Mouse (Mus musculus): ENCODE measurements around the gene Pcsk2. TPM values are rescaled to one million over a fixed set of nuclear protein-coding genes. Genes with fewer than 3 reads are reported as not detected.

The Pcsk2 gene
- polyA plus RNA-seq, 1 experiment from 2014 or later, result 0.73 TPM

- Histone ChIP-seq H3K4me2 (no peak overlapping the region), H3K9ac (no peak overlapping the region), H3K4me1 (no peaks in the 10 kb centered on the region), H3K27me3 (no peaks in the 10 kb centered on the region), H3K9me3 (no peaks in the 10 kb centered on the region), H3K36me3 (no peaks in the 10 kb centered on the region), H3K4me3 (no peak overlapping the region), H3K27ac (no peak overlapping the region)
- WGBS, result 21% methylated on average over 4 of the region's 4 CpGs
- no peak for ATAC-seq (ENCODE audit: insufficient number of reproducible peaks, low FRiP score, low TSS enrichment, low read depth)
Measured at GRCm38 (mm10) chr2:143709249-143709648, 163.3 kb downstream of the Pcsk2 start.

- Histone ChIP-seq H3K9ac (no peak overlapping the region), H3K27ac (0 out of 2 replicates have a peak overlapping the region, but pooled peaks have one; percentile 22), H3K36me3 (no peaks in the 10 kb centered on the region), H3K4me1 (no peaks in the 10 kb centered on the region), H3K4me2 (no peak overlapping the region), H3K9me3 (no peaks in the 10 kb centered on the region), H3K27me3 (no peaks in the 10 kb centered on the region), H3K4me3 (no peak overlapping the region)
- ATAC-seq (ENCODE audit: insufficient number of reproducible peaks, low FRiP score, low TSS enrichment, low read depth), result 0 out of 2 replicates have a peak, but pooled peaks have one; percentile 33
- 37% methylated on average over 2 of the region's 2 CpGs for WGBS
Measured at GRCm38 (mm10) chr2:143709979-143710378, 164.0 kb downstream of the Pcsk2 start.

DNA sequence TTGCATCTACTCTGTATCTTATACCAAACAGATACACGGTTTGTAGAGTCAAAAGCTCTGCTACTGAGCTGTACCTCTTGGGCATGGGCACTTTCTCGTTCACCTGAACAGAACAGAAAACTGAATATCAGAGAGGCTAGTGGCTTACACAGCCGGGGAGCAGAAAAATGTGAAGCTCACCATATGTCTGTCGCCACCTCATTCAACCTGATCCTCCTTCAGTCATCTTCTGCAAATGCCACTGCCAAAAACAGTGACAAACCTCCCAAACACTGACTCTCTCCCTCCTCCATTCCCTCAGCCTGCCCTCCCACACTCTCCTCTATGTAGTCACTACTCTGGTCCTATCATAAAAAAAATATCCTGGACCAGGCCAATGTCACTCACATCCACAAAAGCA lies 165.9 kb downstream of the Pcsk2 start:
- H3K27me3 ChIP-seq, result no peaks in the 10 kb centered on the region
- WGBS, result 75% methylated on average over 4 of the region's 4 CpGs
- H3K9ac ChIP-seq, result no peak overlapping the region
- no peak overlapping the region for H3K27ac ChIP-seq
- H3K36me3 ChIP-seq, result no peaks in the 10 kb centered on the region
- ATAC-seq (ENCODE audit: insufficient number of reproducible peaks, low FRiP score, low TSS enrichment, low read depth), result no peak
- H3K4me2 ChIP-seq, result no peak overlapping the region
- no peaks in the 10 kb centered on the region for H3K4me1 ChIP-seq
- H3K9me3 ChIP-seq, result no peaks in the 10 kb centered on the region
- no peak overlapping the region for H3K4me3 ChIP-seq

DNA sequence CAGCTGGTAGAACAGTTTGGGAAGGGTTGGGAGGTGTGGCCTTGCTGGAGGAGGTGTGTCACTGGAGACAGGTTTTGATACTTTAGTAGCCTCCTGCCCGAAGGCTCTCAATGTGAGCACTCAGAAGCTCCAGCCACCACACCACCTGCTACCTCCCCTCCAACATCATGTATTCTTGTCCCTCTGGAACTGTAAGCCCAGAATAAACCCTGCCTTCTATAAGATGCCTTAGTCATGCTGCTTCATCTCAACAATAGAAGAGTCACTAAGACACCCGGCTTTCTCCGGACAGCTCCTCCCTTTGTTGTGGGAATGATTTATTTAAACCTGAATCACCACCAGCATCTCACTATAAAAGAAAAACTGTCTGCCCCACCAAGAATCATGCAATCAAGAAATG lies 166.9 kb downstream of the Pcsk2 start:
- H3K9ac ChIP-seq, result no peak overlapping the region
- no peak overlapping the region for H3K4me3 ChIP-seq
- no peaks in the 10 kb centered on the region for H3K4me1 ChIP-seq
- WGBS, result 69% methylated on average over 3 of the region's 3 CpGs
- no peak overlapping the region for H3K4me2 ChIP-seq
- no peaks in the 10 kb centered on the region for H3K9me3 ChIP-seq
- no peak for ATAC-seq (ENCODE audit: insufficient number of reproducible peaks, low FRiP score, low TSS enrichment, low read depth)
- H3K27ac ChIP-seq, result no peak overlapping the region
- no peaks in the 10 kb centered on the region for H3K36me3 ChIP-seq
- no peaks in the 10 kb centered on the region for H3K27me3 ChIP-seq

GRCm38 (mm10) chr2:143713902-143714301 lies 167.9 kb downstream of the Pcsk2 start:
- H3K9ac ChIP-seq, result no peak overlapping the region
- WGBS, result 82% methylated on average over 4 of the region's 4 CpGs
- H3K4me1 ChIP-seq, result no peaks in the 10 kb centered on the region
- H3K27me3 ChIP-seq, result no peaks in the 10 kb centered on the region
- no peak overlapping the region for H3K27ac ChIP-seq
- no peaks in the 10 kb centered on the region for H3K36me3 ChIP-seq
- no peak for ATAC-seq (ENCODE audit: insufficient number of reproducible peaks, low FRiP score, low TSS enrichment, low read depth)
- H3K9me3 ChIP-seq, result no peaks in the 10 kb centered on the region
- no peak overlapping the region for H3K4me3 ChIP-seq
- H3K4me2 ChIP-seq, result no peak overlapping the region

- no peak for ATAC-seq (ENCODE audit: insufficient number of reproducible peaks, low FRiP score, low TSS enrichment, low read depth)
- H3K9ac ChIP-seq, result no peak overlapping the region
Measured at GRCm38 (mm10) chr2:143715110-143715509, 169.2 kb downstream of the Pcsk2 start.

DNA sequence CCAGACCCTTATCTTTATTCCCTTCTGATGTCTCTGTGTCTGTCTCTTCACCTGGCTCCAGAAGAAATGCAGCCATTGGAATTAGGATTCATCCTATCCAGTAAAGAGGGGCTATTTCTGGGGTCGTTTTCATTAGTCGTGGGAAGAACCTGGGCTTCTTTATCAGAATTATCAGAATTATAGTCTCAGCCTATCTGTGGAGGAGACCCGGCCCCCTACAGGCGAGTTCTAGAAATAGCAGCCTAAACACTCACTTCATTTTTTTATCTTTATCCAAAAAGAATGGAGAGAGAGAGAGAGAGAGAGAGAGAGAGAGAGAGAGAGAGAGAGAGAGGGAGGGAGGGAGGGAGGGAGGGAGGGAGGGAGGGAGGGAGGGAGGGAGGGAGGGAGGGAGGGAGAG lies 177.3 kb downstream of the Pcsk2 start:
- no peak for ATAC-seq (ENCODE audit: insufficient number of reproducible peaks, low FRiP score, low TSS enrichment, low read depth)
- 23% methylated on average over 4 of the region's 4 CpGs for WGBS

More at GRCm38 (mm10) chr2:143715110-143715509, 169.2 kb downstream of the Pcsk2 start:
- H3K27ac ChIP-seq, result no peak overlapping the region
- no peak overlapping the region for H3K4me3 ChIP-seq
- H3K9me3 ChIP-seq, result no peaks in the 10 kb centered on the region
- no peak overlapping the region for H3K4me2 ChIP-seq
- no peaks in the 10 kb centered on the region for H3K27me3 ChIP-seq
- no peaks in the 10 kb centered on the region for H3K4me1 ChIP-seq
- WGBS, result 73% methylated on average over 4 of the region's 4 CpGs
- no peaks in the 10 kb centered on the region for H3K36me3 ChIP-seq

DNA sequence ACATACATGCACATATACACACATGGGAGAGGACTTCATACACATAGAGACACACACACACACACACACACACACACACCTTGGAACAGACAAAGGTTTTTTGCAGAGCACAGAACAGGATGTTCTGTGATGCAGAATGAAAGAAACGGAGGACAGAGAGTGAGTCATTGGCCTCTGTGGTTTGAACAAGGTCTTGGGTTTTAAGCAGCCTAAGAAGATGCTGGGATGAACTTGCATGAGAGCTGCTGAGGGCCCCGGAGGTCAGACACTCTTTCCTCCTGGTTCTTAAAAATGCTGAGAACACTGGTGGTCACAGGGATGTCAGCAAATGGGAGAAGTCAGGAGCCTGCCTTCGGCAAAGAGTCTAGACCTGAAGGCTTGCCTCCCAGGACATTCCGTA lies 178.1 kb downstream of the Pcsk2 start:
- Histone ChIP-seq H3K36me3 (no peaks in the 10 kb centered on the region), H3K4me3 (no peak overlapping the region), H3K27ac (no peak overlapping the region), H3K9me3 (no peaks in the 10 kb centered on the region), H3K4me2 (no peak overlapping the region), H3K9ac (no peak overlapping the region), H3K27me3 (no peaks in the 10 kb centered on the region), H3K4me1 (no peaks in the 10 kb centered on the region)
- no peak for ATAC-seq (ENCODE audit: insufficient number of reproducible peaks, low FRiP score, low TSS enrichment, low read depth)
- WGBS, result 81% methylated on average over 4 of the region's 4 CpGs

More for the DNA sequence above, 177.3 kb downstream of the Pcsk2 start:
- Histone ChIP-seq H3K4me2 (no peak overlapping the region), H3K9me3 (no peaks in the 10 kb centered on the region), H3K36me3 (no peaks in the 10 kb centered on the region), H3K4me1 (no peaks in the 10 kb centered on the region), H3K27me3 (no peaks in the 10 kb centered on the region), H3K27ac (no peak overlapping the region), H3K4me3 (no peak overlapping the region), H3K9ac (no peak overlapping the region)

DNA sequence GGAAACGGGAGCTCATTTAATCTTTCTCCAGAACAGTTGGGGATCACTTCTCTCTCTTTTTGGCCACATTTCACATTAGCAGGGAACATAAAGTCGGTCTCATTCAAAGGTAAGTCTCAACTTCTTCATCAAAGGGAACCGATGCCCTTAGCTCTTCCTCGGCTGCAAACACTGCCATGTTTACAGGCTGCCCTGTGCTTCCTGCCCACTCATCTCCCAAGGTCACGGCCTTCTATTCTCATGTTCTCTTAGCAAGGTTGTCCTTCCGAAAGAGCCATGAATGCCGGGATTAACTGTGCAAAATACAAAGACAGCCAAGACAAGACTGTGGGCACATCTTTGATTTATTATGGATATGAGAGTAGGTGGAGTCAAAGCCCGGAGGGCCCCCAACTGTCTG lies 178.8 kb downstream of the Pcsk2 start:
- Histone ChIP-seq H3K27me3 (no peaks in the 10 kb centered on the region), H3K9ac (no peak overlapping the region), H3K36me3 (no peaks in the 10 kb centered on the region), H3K4me3 (no peak overlapping the region), H3K27ac (no peak overlapping the region), H3K4me1 (no peaks in the 10 kb centered on the region), H3K4me2 (no peak overlapping the region), H3K9me3 (no peaks in the 10 kb centered on the region)
- ATAC-seq (ENCODE audit: insufficient number of reproducible peaks, low FRiP score, low TSS enrichment, low read depth), result no peak
- 72% methylated on average over 8 of the region's 8 CpGs for whole genome bisulfite sequencing

DNA sequence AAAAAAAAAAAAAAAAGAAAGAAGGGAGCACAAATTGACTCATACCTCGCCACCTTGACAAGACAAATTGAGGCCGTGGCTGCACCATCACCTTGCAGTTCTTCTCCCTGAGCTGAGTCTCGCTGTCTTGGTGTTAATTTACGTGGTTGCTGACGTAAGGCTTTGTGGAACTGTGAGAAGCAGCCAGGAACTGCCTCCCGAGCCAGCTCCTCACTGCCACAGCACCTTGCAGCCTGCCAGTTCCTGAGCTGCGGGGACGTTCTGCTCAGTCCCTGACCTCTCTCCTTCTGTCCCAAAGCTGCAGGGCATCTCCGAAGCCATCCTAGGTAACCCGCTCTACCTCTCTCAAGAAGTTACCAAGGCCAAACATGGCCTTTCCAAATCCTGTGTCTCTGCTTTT lies 186.5 kb downstream of the Pcsk2 start:
- no peaks in the 10 kb centered on the region for H3K27me3 ChIP-seq
- WGBS, result 76% methylated on average over 10 of the region's 10 CpGs
- no peaks in the 10 kb centered on the region for H3K4me1 ChIP-seq
- H3K4me2 ChIP-seq, result no peak overlapping the region
- no peaks in the 10 kb centered on the region for H3K9me3 ChIP-seq
- no peaks in the 10 kb centered on the region for H3K36me3 ChIP-seq
- no peak overlapping the region for H3K9ac ChIP-seq
- H3K27ac ChIP-seq, result no peak overlapping the region
- no peak overlapping the region for H3K4me3 ChIP-seq
- ATAC-seq (ENCODE audit: insufficient number of reproducible peaks, low FRiP score, low TSS enrichment, low read depth), result no peak

DNA sequence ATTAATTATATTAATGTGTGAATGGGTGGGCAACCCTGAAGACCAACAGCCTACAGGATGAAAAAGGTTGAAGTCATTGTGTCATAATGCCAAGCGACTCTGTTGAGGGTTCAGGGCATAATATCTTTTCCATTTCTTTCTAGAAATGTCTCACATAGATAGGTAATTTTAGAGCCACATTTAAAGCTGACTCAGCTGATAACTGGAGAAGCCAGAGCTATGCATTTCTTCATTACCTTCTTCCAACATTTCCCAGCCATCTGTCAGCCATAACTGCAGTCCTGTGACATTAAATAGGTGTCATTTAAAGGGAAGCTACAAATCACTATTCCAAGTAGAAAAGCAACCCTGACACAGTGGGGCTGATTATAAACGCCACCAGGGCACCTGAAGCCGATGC lies 189.5 kb downstream of the Pcsk2 start:
- H3K9me3 ChIP-seq, result no peaks in the 10 kb centered on the region
- no peaks in the 10 kb centered on the region for H3K4me1 ChIP-seq
- no peaks in the 10 kb centered on the region for H3K36me3 ChIP-seq
- 69% methylated on average over 3 of the region's 3 CpGs for WGBS
- H3K27ac ChIP-seq, result no peak overlapping the region
- no peak overlapping the region for H3K4me2 ChIP-seq
- no peak overlapping the region for H3K4me3 ChIP-seq
- H3K27me3 ChIP-seq, result no peaks in the 10 kb centered on the region
- no peak overlapping the region for H3K9ac ChIP-seq
- ATAC-seq (ENCODE audit: insufficient number of reproducible peaks, low FRiP score, low TSS enrichment, low read depth), result no peak

DNA sequence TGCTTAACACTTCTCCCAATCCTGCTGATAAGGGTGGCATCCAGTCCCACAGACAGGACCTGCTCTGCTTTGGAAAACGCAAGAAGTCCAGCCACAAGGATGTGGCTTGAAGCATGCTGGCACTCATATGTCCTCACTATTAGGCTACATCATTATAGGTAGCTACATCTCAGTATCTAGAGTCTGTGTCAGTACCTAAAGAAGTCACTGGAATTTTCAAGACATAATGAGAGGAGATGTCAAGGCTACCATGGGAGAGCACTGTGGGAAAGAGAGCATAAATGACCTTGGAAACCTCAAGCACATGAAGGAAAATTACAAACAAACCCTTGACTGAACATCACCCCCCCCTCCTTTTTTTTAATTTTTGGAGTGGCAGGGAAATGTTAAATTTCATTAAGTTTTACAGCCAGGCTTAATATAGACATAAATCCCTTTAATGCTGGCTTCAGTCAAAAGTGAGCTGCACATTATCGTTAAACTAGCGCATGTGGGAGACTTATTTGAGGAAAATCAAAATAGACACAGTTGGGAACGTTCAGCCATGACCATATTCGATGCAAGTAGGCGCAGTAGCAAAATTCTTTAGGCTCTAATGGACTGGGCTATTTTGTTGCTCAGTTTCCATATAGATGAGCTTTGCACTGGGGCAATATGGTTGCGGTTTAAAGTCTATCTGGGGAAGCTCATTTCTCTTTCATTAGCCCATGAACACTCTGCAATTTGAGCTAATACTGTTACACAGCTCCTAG lies 193.7 kb downstream of the Pcsk2 start:
- no peaks in the 10 kb centered on the region for H3K4me1 ChIP-seq
- H3K27me3 ChIP-seq, result no peaks in the 10 kb centered on the region
- no peak for ATAC-seq (ENCODE audit: insufficient number of reproducible peaks, low FRiP score, low TSS enrichment, low read depth)
- H3K9ac ChIP-seq, result no peak overlapping the region
- no peaks in the 10 kb centered on the region for H3K9me3 ChIP-seq
- 59% methylated on average over 7 of the region's 7 CpGs for WGBS
- H3K36me3 ChIP-seq, result no peaks in the 10 kb centered on the region
- no peak overlapping the region for H3K4me3 ChIP-seq
- H3K27ac ChIP-seq, result no peak overlapping the region
- H3K4me2 ChIP-seq, result no peak overlapping the region

- Histone ChIP-seq H3K9ac (no peak overlapping the region), H3K4me2 (no peak overlapping the region)
- ATAC-seq (ENCODE audit: insufficient number of reproducible peaks, low FRiP score, low TSS enrichment, low read depth), result no peak
Measured at GRCm38 (mm10) chr2:143742436-143742835, 196.5 kb downstream of the Pcsk2 start.

More at GRCm38 (mm10) chr2:143742436-143742835, 196.5 kb downstream of the Pcsk2 start:
- 85% methylated on average over 5 of the region's 5 CpGs for WGBS
- no peaks in the 10 kb centered on the region for H3K9me3 ChIP-seq
- H3K27ac ChIP-seq, result no peak overlapping the region
- no peak overlapping the region for H3K4me3 ChIP-seq
- no peaks in the 10 kb centered on the region for H3K27me3 ChIP-seq
- H3K4me1 ChIP-seq, result no peaks in the 10 kb centered on the region
- H3K36me3 ChIP-seq, result no peaks in the 10 kb centered on the region

Measured in limb, embryonic 15.5 days (tissue).